Mouse (Mus musculus) frontal cortex, adult (tissue): ENCODE data around the gene Gm5936.
"Not testable (repeated sequence)": the region's sequence is repeated elsewhere in the genome, so short reads cannot be mapped to it uniquely, and the experiment has no call there.

ENCODE experiments used
- ATAC-seq: cut with Nextera tagmentation; 2 replicates; pipeline ENCODE4 v1.9.2; 2017; ENCODE audit warnings: mild to moderate bottlenecking, moderate library complexity, mixed read lengths; ENCODE audit not compliant: low TSS enrichment

Gene Gm5936

DNA sequence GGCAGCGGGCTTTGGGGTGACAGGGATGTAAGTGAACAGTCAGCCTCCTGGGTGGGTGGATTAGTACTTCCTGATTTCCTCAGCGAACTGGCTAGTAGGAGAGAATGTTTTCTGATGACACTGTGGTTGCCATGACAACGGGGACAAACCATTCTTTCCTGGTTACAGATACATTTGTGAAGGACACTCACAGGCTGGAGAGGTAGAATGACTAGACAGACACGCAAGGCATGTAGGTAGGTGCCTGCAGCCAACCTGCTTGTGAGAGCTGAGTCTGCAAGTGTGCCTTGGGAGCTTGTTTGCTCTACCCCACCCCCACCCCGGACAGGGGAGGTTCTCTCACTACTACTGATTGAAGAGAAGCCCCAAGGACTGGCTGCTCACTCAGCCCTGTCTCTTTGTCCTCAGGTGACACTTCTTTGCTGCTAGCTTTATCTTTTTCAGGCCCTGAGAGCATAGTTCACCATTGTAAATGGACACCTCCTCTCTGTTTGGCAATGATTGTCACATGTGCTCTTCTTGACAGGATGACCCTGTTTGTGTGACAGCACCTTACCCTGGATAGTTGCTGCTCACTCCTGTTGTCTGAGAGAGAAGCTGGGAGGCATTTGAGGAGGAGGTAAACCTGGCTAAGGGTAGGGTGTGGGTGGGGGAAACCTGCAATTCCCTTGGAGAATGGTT lies at the start of gene Gm5936:
Gene Gm5936 (plus strand): TSS at position 355 of the 681 bp plus-strand sequence.
- peak; percentile 98 for ATAC-seq

DNA sequence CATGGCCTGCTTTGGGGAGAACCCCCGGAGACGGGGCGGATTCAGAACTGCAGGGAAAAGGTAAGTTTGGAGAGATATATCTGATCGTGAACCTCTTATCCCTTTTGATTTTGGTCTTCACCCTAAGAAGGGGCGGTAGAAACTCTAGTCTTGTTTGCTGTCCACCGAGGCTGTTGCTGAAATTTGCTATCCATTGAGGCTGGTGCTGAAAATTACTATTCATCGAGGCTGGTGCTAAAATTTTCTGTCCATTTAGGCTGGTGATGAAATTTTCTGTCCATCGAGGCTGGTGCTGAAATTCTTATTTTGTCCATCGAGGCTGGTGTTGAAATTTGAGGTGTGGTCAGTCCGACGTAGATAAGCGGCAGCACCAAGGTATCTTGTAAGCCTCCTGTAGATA lies 19.1 kb downstream of the Gm5936 start:
- ATAC-seq = not testable (repeated sequence)

DNA sequence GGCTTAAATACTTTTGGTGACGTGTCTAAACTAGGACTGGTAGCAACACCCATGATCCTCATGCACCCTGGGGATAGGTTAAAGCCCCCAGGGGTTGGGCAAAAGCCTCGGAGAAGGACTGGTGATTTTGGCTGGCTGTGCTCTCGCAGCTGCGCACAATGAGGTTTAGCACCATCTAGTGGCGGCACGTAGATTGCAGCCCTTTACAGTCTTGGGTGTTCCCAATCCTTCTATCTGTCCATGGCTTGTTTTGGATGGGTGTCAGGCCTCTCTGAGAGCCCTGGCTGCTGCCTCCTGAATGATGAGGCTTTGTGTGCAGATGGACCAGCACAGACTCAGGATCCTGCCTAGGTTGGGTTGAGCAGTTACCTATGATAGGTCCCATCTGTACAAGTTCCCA lies 43.1 kb downstream of the Gm5936 start:
- ATAC-seq = not testable (repeated sequence)
